Mouse (Mus musculus) heart, embryonic 15.5 days (tissue): ENCODE results near the gene Erf. TPM values are rescaled to one million over a fixed set of nuclear protein-coding genes. Genes with fewer than 3 reads are reported as not detected.

Experiments
- ATAC-seq: fragments of 200-750 bp; cut with Nextera tagmentation; replicated peaks from 2 replicates; pipeline ENCODE4 v1.8.0; 2017; ENCODE audit warnings: low read depth, moderate TSS enrichment; ENCODE audit not compliant: insufficient number of reproducible peaks, insufficient read depth, low FRiP score
- H3K27ac ChIP-seq: fragments of 300-500 bp; sonication (generic); 2 replicates; pipeline ENCODE4 v1.5.1; 2015; ENCODE audit warnings: mild to moderate bottlenecking, inconsistent platforms
- H3K27me3 ChIP-seq: fragments of 300-500 bp; sonication (generic); 2 replicates; pipeline ENCODE4 v1.6.1; 2015; ENCODE audit warnings: inconsistent platforms
- H3K36me3 ChIP-seq: fragments of 300-500 bp; sonication (generic); 2 replicates; pipeline ENCODE4 v1.6.1; 2015; ENCODE audit warnings: mild to moderate bottlenecking, inconsistent platforms
- H3K4me1 ChIP-seq: fragments of 300-500 bp; sonication (generic); replicated peaks from 2 replicates; pipeline ENCODE4 v1.6.1; 2015; ENCODE audit warnings: inconsistent platforms
- H3K4me2 ChIP-seq: fragments of 300-500 bp; sonication (generic); 2 replicates; pipeline ENCODE4 v1.6.1; 2015; ENCODE audit warnings: inconsistent platforms, mild to moderate bottlenecking, moderate library complexity
- H3K4me3 ChIP-seq: fragments of 300-500 bp; sonication (generic); 2 replicates; pipeline ENCODE4 v1.5.1; 2015; ENCODE audit warnings: mild to moderate bottlenecking, inconsistent platforms
- H3K9ac ChIP-seq: fragments of 300-500 bp; sonication (generic); 2 replicates; pipeline ENCODE4 v1.6.1; 2015; ENCODE audit warnings: mild to moderate bottlenecking, inconsistent platforms
- H3K9me3 ChIP-seq: fragments of 300-500 bp; sonication (generic); replicated peaks from 2 replicates; pipeline ENCODE4 v1.6.1; 2016; ENCODE audit warnings: inconsistent platforms
- WGBS: fragments of 180-500 bp; shearing (Covaris S2); methylation state at CpG from one replicate; pipeline ENCODE4 v1.1.7; 2015; ENCODE audit warnings: mixed read lengths; 5-methylcytosine and 5-hydroxymethylcytosine counted together
- polyA plus RNA-seq: library from polyadenylated mRNA; unstranded; fragments of >200 nt; fragmentation: Nextera tagmentation; extraction: Ambion mirVana; gene quantifications from 2 replicates; pipeline ENCODE4 v1.2.1, GENCODE M21; 2015

Gene Erf
- polyA plus RNA-seq, 1 experiment from 2014 or later, result 12.1 TPM

GRCm38 (mm10) chr7:25279861-25280791, 29.6 kb upstream of the Erf start:
- peak; percentile 9 for ATAC-seq

GRCm38 (mm10) chr7:25279076-25279860, 28.7 kb upstream of the Erf start:
- Histone ChIP-seq H3K27me3 (no peaks in the 10 kb centered on the region), H3K4me1 (peaks cover 76% of the 10 kb centered on the region), H3K4me3 (peak overlapping the region; percentile 83), H3K27ac (peak overlapping the region; percentile 98), H3K4me2 (peak overlapping the region; percentile 80), H3K9ac (peak overlapping the region; percentile 66), H3K36me3 (no peaks in the 10 kb centered on the region), H3K9me3 (no peaks in the 10 kb centered on the region)
- peak; percentile 38 for ATAC-seq
- under 1% methylated on average over 47 of the region's 49 CpGs for WGBS

More at GRCm38 (mm10) chr7:25279861-25280791, 29.6 kb upstream of the Erf start:
- H3K9me3 ChIP-seq, result no peaks in the 10 kb centered on the region
- peak overlapping the region; percentile 66 for H3K9ac ChIP-seq
- peaks cover 4% of the 10 kb centered on the region; the same call in 1 of the 2 replicates for H3K36me3 ChIP-seq
- H3K4me2 ChIP-seq, result peak overlapping the region; percentile 80
- H3K27ac ChIP-seq, result peak overlapping the region; percentile 98
- peak overlapping the region; percentile 83 for H3K4me3 ChIP-seq
- peaks cover 76% of the 10 kb centered on the region for H3K4me1 ChIP-seq
- no peaks in the 10 kb centered on the region for H3K27me3 ChIP-seq
- WGBS, result 2% methylated on average over 6 of the region's 6 CpGs

- H3K4me3 ChIP-seq, result peak overlapping the region; percentile 83
- H3K4me2 ChIP-seq, result peak overlapping the region; percentile 80
- peak overlapping the region; percentile 66 for H3K9ac ChIP-seq
- WGBS, result under 1% methylated on average over 54 of the region's 60 CpGs
- H3K9me3 ChIP-seq, result no peaks in the 10 kb centered on the region
- ATAC-seq, result peak; percentile 48
- no peaks in the 10 kb centered on the region for H3K27me3 ChIP-seq
- H3K27ac ChIP-seq, result peak overlapping the region; percentile 98
- H3K36me3 ChIP-seq, result no peaks in the 10 kb centered on the region
- peaks cover 76% of the 10 kb centered on the region for H3K4me1 ChIP-seq
Observed at GRCm38 (mm10) chr7:25278341-25279075, 27.9 kb upstream of the Erf start.

- Histone ChIP-seq H3K4me2 (peak overlapping the region; percentile 80), H3K4me3 (peak overlapping the region; percentile 83), H3K4me1 (peaks cover 74% of the 10 kb centered on the region), H3K9ac (peak overlapping the region; percentile 66), H3K27ac (peak overlapping the region; percentile 98), H3K27me3 (no peaks in the 10 kb centered on the region), H3K9me3 (no peaks in the 10 kb centered on the region), H3K36me3 (no peaks in the 10 kb centered on the region)
- no peak for ATAC-seq
- WGBS, result 9% methylated on average over 4 of the region's 4 CpGs
Observed at GRCm38 (mm10) chr7:25277998-25278340, 27.4 kb upstream of the Erf start.

- H3K9me3 ChIP-seq, result no peaks in the 10 kb centered on the region
- 0 out of 2 replicates have a peak overlapping the region, but pooled peaks have one; percentile 83 for H3K4me3 ChIP-seq
- peak overlapping the region; percentile 80 for H3K4me2 ChIP-seq
- H3K27me3 ChIP-seq, result no peaks in the 10 kb centered on the region
- no peak for ATAC-seq
- 89% methylated on average over 4 of the region's 4 CpGs for WGBS
- peaks cover 72% of the 10 kb centered on the region for H3K4me1 ChIP-seq
- peak overlapping the region; percentile 66 for H3K9ac ChIP-seq
- peaks cover 5% of the 10 kb centered on the region; the same call in 1 of the 2 replicates for H3K36me3 ChIP-seq
- H3K27ac ChIP-seq, result peak overlapping the region; percentile 98
Observed at GRCm38 (mm10) chr7:25277405-25277804, 26.8 kb upstream of the Erf start.

GRCm38 (mm10) chr7:25275555-25276298, 25.2 kb upstream of the Erf start:
- Histone ChIP-seq H3K36me3 (peaks cover 15% of the 10 kb centered on the region; the same call in 1 of the 2 replicates), H3K4me2 (peak overlapping the region; percentile 33), H3K9me3 (no peaks in the 10 kb centered on the region), H3K27ac (peak overlapping the region; percentile 98), H3K27me3 (no peaks in the 10 kb centered on the region), H3K4me3 (no peak overlapping the region), H3K4me1 (peaks cover 66% of the 10 kb centered on the region), H3K9ac (peak overlapping the region; percentile 34; the same call in 1 of the 2 replicates)
- WGBS, result 42% methylated on average over 9 of the region's 9 CpGs
- no peak for ATAC-seq

- Histone ChIP-seq H3K4me2 (no peak overlapping the region), H3K27ac (peak overlapping the region; percentile 98), H3K9me3 (no peaks in the 10 kb centered on the region), H3K36me3 (peaks cover 15% of the 10 kb centered on the region; the same call in 1 of the 2 replicates), H3K4me1 (peaks cover 66% of the 10 kb centered on the region), H3K9ac (no peak overlapping the region), H3K4me3 (no peak overlapping the region), H3K27me3 (no peaks in the 10 kb centered on the region)
- no peak for ATAC-seq
- 86% methylated on average over 3 of the region's 3 CpGs for WGBS
Observed at GRCm38 (mm10) chr7:25274996-25275395, 24.4 kb upstream of the Erf start.

GRCm38 (mm10) chr7:25274571-25274970, 24.0 kb upstream of the Erf start:
- 61% methylated on average over 5 of the region's 5 CpGs for WGBS
- no peaks in the 10 kb centered on the region for H3K27me3 ChIP-seq

GRCm38 (mm10) chr7:25273259-25274241, 23.0 kb upstream of the Erf start:
- WGBS, result 84% methylated on average over 22 of the region's 22 CpGs

More at GRCm38 (mm10) chr7:25274571-25274970, 24.0 kb upstream of the Erf start:
- ATAC-seq, result no peak
- no peak overlapping the region for H3K27ac ChIP-seq
- H3K4me1 ChIP-seq, result peaks cover 66% of the 10 kb centered on the region
- no peaks in the 10 kb centered on the region for H3K9me3 ChIP-seq
- no peak overlapping the region for H3K4me2 ChIP-seq
- H3K9ac ChIP-seq, result no peak overlapping the region
- peaks cover 15% of the 10 kb centered on the region; the same call in 1 of the 2 replicates for H3K36me3 ChIP-seq
- no peak overlapping the region for H3K4me3 ChIP-seq

More at GRCm38 (mm10) chr7:25273259-25274241, 23.0 kb upstream of the Erf start:
- Histone ChIP-seq H3K27ac (0 out of 2 replicates have a peak overlapping the region, but pooled peaks have one; percentile 19), H3K27me3 (no peaks in the 10 kb centered on the region), H3K9me3 (no peaks in the 10 kb centered on the region), H3K4me3 (no peak overlapping the region), H3K4me1 (peaks cover 74% of the 10 kb centered on the region), H3K4me2 (no peak overlapping the region), H3K9ac (no peak overlapping the region), H3K36me3 (peaks cover 15% of the 10 kb centered on the region; the same call in 1 of the 2 replicates)
- ATAC-seq, result no peak
